Mouse (Mus musculus): ENCODE measurements around the gene Hadh. TPM values are rescaled to one million over a fixed set of nuclear protein-coding genes. Genes with fewer than 3 reads are reported as not detected.

Gene Hadh
- 142 and 174 TPM in 2 replicates for polyA plus RNA-seq (2014; fragmentation: Nextera tagmentation; extraction: Ambion mirVana)

DNA sequence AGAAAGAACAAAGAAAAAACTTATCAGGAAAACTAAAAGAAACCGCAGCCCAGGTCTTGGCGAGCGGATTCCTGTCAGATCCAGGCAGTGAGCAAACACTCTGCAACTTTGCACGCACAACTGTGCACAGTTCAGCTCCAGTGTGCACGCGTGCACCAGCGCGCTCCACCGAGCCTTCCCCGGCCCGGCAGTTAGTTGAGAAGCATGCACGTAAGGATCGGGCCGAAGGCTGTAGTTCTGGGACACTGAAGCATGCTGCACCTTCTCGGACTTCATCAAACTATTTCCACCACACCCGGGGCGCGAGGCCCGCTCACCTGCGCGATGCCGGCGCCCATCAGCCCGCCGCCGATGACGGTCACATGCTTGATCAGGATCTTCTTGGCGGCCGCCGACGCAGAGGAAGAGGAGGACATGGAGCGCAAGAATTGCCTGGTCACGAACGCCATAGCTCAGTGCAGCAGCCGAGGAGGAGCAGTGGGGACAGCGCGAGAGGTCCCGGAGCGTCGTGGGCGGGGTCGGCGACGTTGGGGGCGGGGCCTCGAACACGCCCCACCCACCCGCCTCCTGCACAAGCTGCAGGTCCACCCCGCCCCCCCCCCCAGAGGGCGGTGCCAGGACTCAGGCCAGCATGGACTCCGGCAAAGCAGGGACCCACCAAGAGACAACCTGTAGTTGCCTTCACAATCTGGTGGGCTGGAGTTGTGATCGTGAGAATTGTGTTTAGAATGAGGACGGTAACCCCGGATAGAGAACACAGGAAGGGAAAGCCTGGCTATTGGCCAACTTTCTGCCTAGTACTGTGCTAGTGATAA, at the start of gene Hadh:
Gene Hadh (minus strand): TSS at position 543 of the 815 bp plus-strand sequence.
- H3K9ac ChIP-seq (ENCODE audit: low read depth, low read length) = peak within 1 kb of the TSS; percentile 86
- H3K4me1 ChIP-seq (ENCODE audit: control insufficient read depth, insufficient read depth, low read length) = peaks cover 12% of the 10 kb centered on the region; the same call in 1 of the 2 replicates
- peak within 1 kb of the TSS; percentile 85 for H3K27ac ChIP-seq (ENCODE audit: low read depth, low read length)
- peak within 1 kb of the TSS; percentile 68 for H3K4me2 ChIP-seq
- H3K4me3 ChIP-seq (ENCODE audit: low read depth, low read length) = peak within 1 kb of the TSS; percentile 80
- H3K9me3 ChIP-seq (replicated peaks; ENCODE audit: control insufficient read depth, low read length) = no peaks in the 10 kb centered on the region
- no peaks in the 10 kb centered on the region for H3K27me3 ChIP-seq (ENCODE audit: control insufficient read depth, insufficient read depth, low read length)
- ATAC-seq (replicated peaks; ENCODE audit: insufficient number of reproducible peaks, low FRiP score, low TSS enrichment) = peak; percentile 91
- under 1% methylated on average over 53 of the region's 54 CpGs for WGBS (ENCODE audit: insufficient replicate concordance)
- no peaks in the 10 kb centered on the region for H3K36me3 ChIP-seq (ENCODE audit: control insufficient read depth, insufficient read depth, low read length)

DNA sequence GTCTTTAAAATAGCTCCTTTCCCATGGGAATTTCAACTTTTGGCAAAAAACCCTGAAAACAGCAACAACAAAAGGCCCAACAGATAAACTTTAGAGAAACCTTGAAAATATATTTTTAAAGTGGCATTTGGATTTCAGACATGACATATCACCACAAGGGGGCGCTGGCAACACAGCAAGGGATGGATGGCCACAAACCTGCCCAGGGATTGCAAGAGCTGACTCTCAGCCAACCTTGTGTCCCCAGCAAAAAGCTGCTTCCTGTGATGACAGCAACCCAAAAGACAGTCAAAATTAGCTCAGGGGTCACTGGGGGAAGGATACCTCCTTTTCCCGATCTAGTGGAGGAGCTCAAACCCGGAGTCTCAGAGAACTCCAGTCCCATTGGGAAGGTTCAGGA, 48.3 kb upstream of the Hadh start:
- Histone ChIP-seq H3K4me1 (ENCODE audit: control insufficient read depth, insufficient read depth, low read length) (no peaks in the 10 kb centered on the region), H3K27ac (ENCODE audit: low read depth, low read length) (no peak overlapping the region), H3K36me3 (ENCODE audit: control insufficient read depth, insufficient read depth, low read length) (no peaks in the 10 kb centered on the region), H3K9ac (ENCODE audit: low read depth, low read length) (no peak overlapping the region), H3K4me2 (no peak overlapping the region), H3K4me3 (ENCODE audit: low read depth, low read length) (no peak overlapping the region), H3K27me3 (ENCODE audit: control insufficient read depth, insufficient read depth, low read length) (no peaks in the 10 kb centered on the region), H3K9me3 (replicated peaks; ENCODE audit: control insufficient read depth, low read length) (no peaks in the 10 kb centered on the region)
- WGBS (ENCODE audit: insufficient replicate concordance) = 4% methylated on average over 3 of the region's 3 CpGs
- no peak for ATAC-seq (replicated peaks; ENCODE audit: insufficient number of reproducible peaks, low FRiP score, low TSS enrichment)

DNA sequence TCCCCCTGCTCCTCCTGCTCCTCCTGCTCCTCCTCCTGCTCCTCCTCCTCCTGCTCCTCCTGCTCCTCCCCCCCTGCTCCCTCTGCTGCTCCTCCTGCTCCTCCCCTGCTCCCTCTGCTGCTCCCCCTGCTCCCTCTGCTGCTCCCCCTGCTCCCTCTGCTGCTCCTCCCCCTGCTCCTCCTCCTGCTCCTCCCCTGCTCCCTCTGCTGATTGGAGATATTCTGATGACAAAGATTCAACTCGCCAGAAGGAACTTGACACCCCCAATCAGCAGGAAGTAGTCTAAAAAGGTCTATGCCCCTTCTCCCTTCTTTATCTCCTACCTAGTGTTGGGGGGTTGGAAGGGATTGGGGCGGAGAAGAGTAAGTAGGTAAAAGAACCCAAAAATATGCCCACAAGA, 46.3 kb upstream of the Hadh start:
- no peak for ATAC-seq (replicated peaks; ENCODE audit: insufficient number of reproducible peaks, low FRiP score, low TSS enrichment)
- whole genome bisulfite sequencing (ENCODE audit: insufficient replicate concordance) = 44% methylated on average over 2 of the region's 2 CpGs
- Histone ChIP-seq H3K27me3 (ENCODE audit: control insufficient read depth, insufficient read depth, low read length) (no peaks in the 10 kb centered on the region), H3K9me3 (replicated peaks; ENCODE audit: control insufficient read depth, low read length) (no peaks in the 10 kb centered on the region), H3K36me3 (ENCODE audit: control insufficient read depth, insufficient read depth, low read length) (no peaks in the 10 kb centered on the region), H3K4me2 (no peak overlapping the region), H3K27ac (ENCODE audit: low read depth, low read length) (no peak overlapping the region), H3K4me3 (ENCODE audit: low read depth, low read length) (no peak overlapping the region), H3K9ac (ENCODE audit: low read depth, low read length) (no peak overlapping the region), H3K4me1 (ENCODE audit: control insufficient read depth, insufficient read depth, low read length) (no peaks in the 10 kb centered on the region)

DNA sequence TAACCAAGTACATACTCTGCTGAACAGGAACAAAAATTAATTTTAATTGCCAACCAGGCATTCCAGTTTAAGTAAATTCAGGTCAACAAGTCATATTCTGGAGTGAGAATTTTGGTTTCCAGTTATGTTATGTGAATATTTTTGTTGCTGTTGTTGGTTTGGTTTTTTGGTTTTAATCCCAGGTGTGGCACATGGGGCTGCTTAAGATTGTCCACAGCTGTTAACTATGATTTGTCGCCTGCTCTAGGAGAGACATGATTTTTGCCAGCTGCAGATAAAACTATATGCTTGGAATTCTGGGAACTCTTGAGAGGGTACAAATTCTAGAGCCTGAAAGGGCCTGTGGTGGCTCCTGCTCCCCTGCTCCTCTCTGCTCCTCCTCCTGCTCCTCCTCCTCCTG, 45.2 kb upstream of the Hadh start:
- Histone ChIP-seq H3K4me2 (no peak overlapping the region), H3K9ac (ENCODE audit: low read depth, low read length) (no peak overlapping the region), H3K4me3 (ENCODE audit: low read depth, low read length) (no peak overlapping the region), H3K27ac (ENCODE audit: low read depth, low read length) (no peak overlapping the region), H3K9me3 (replicated peaks; ENCODE audit: control insufficient read depth, low read length) (no peaks in the 10 kb centered on the region), H3K36me3 (ENCODE audit: control insufficient read depth, insufficient read depth, low read length) (no peaks in the 10 kb centered on the region), H3K4me1 (ENCODE audit: control insufficient read depth, insufficient read depth, low read length) (no peaks in the 10 kb centered on the region), H3K27me3 (ENCODE audit: control insufficient read depth, insufficient read depth, low read length) (no peaks in the 10 kb centered on the region)
- WGBS (ENCODE audit: insufficient replicate concordance) = 86% methylated on average over 1 of the region's 1 CpGs
- ATAC-seq (replicated peaks; ENCODE audit: insufficient number of reproducible peaks, low FRiP score, low TSS enrichment) = no peak

DNA sequence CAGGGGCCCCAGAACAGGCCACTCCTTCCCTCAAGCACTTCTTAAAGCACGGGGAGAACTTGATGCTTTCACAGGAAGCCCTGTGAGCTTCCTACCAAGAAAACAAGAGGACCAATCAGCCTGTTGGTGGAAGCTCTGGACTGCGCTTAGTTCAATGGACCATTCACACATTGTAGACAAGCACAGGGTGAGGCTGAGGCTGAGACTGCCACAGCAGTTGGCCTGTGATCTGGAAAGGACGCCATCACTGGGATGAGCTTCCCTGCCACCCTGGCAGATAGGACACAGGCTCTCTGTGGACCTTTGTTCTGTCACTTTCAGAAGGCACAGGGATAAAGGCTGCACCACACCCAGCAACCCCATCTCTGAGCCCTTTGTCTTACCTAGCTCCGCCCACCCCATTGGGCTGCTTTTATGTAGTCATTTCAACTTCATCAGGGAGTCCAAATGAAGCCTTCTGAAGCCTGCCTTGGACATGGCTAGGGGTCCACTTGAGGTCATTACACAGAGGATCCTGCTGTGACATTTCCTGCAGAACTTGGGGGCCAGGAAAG, 44.1 kb upstream of the Hadh start:
- H3K27me3 ChIP-seq (ENCODE audit: control insufficient read depth, insufficient read depth, low read length) = no peaks in the 10 kb centered on the region
- H3K9ac ChIP-seq (ENCODE audit: low read depth, low read length) = no peak overlapping the region
- ATAC-seq (replicated peaks; ENCODE audit: insufficient number of reproducible peaks, low FRiP score, low TSS enrichment) = no peak; the same call in 1 of the 2 replicates
- H3K36me3 ChIP-seq (ENCODE audit: control insufficient read depth, insufficient read depth, low read length) = no peaks in the 10 kb centered on the region
- H3K4me3 ChIP-seq (ENCODE audit: low read depth, low read length) = no peak overlapping the region; the same call in 1 of the 2 replicates
- no peak overlapping the region for H3K27ac ChIP-seq (ENCODE audit: low read depth, low read length)
- no peaks in the 10 kb centered on the region for H3K4me1 ChIP-seq (ENCODE audit: control insufficient read depth, insufficient read depth, low read length)
- 41% methylated on average over 4 of the region's 4 CpGs for WGBS (ENCODE audit: insufficient replicate concordance)
- H3K9me3 ChIP-seq (replicated peaks; ENCODE audit: control insufficient read depth, low read length) = no peaks in the 10 kb centered on the region
- peak overlapping the region; percentile 44 for H3K4me2 ChIP-seq

DNA sequence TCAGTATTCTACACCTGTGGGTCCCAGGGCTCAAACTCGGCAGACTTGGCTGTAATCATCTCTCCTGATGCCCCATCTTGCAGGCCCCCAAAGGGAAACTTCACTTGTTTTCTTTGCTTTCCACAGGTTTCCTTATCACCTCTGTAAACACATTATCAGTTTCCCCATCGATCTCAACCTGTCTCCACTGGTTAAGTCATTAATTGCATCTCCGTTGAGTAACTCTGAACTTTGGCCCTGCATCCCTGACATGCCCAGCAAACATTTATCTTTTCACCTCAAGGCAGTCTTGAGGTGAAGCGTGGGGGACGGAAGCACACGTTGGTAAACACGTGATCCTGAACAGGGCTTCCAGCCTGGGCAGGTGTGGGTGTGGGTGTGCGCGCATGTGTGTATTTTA, 40.4 kb upstream of the Hadh start:
- Histone ChIP-seq H3K36me3 (ENCODE audit: control insufficient read depth, insufficient read depth, low read length) (no peaks in the 10 kb centered on the region), H3K27me3 (ENCODE audit: control insufficient read depth, insufficient read depth, low read length) (no peaks in the 10 kb centered on the region), H3K9me3 (replicated peaks; ENCODE audit: control insufficient read depth, low read length) (peaks cover 7% of the 10 kb centered on the region), H3K4me3 (ENCODE audit: low read depth, low read length) (no peak overlapping the region), H3K4me2 (no peak overlapping the region), H3K9ac (ENCODE audit: low read depth, low read length) (no peak overlapping the region), H3K4me1 (ENCODE audit: control insufficient read depth, insufficient read depth, low read length) (no peaks in the 10 kb centered on the region), H3K27ac (ENCODE audit: low read depth, low read length) (no peak overlapping the region)
- 58% methylated on average over 9 of the region's 9 CpGs for WGBS (ENCODE audit: insufficient replicate concordance)
- ATAC-seq (replicated peaks; ENCODE audit: insufficient number of reproducible peaks, low FRiP score, low TSS enrichment) = no peak

DNA sequence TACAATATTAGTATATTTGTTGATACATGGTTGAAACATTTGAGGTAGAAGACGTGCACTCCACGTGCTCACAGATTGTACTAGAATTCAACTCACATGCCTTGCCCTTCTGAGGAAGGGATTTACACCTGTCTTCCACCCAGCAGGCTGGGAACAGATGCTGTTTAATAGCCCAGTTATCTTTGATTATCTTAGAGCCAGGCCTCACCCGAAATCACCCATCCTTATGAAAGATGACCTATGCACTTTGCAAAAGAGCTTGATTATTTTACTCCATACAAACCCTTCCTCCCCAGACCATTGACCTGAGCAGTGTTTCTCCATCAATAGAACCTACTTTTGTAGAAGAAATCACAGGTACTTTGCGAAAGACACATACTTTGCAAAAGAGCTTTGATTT, 38.7 kb upstream of the Hadh start:
- 84% methylated on average over 4 of the region's 4 CpGs for WGBS (ENCODE audit: insufficient replicate concordance)

DNA sequence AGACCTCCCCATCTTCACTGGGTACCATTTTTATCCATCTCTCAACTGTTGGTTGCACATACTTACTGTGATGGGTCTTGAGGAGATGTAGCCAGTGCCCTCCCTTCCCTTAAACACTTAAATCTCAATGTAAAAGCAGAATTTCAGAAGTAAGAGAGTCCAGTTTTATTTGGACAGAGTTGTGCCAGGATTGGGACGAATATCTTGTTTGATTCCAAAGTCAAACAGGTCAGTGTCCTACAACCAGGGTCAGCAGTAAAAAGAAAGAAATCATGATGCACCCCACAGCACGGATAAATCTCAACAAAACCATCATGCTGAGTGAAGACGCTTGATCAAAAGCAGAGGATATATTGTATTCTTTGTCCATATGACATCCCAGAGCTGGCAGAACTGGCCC, 35.9 kb upstream of the Hadh start:
- no peak overlapping the region for H3K9ac ChIP-seq (ENCODE audit: low read depth, low read length)
- H3K4me1 ChIP-seq (ENCODE audit: control insufficient read depth, insufficient read depth, low read length) = no peaks in the 10 kb centered on the region
- whole genome bisulfite sequencing (ENCODE audit: insufficient replicate concordance) = 81% methylated on average over 3 of the region's 3 CpGs
- peaks cover 7% of the 10 kb centered on the region for H3K9me3 ChIP-seq (replicated peaks; ENCODE audit: control insufficient read depth, low read length)
- H3K27ac ChIP-seq (ENCODE audit: low read depth, low read length) = no peak overlapping the region
- H3K4me3 ChIP-seq (ENCODE audit: low read depth, low read length) = no peak overlapping the region
- no peaks in the 10 kb centered on the region for H3K36me3 ChIP-seq (ENCODE audit: control insufficient read depth, insufficient read depth, low read length)
- H3K4me2 ChIP-seq = no peak overlapping the region
- H3K27me3 ChIP-seq (ENCODE audit: control insufficient read depth, insufficient read depth, low read length) = 0 out of 2 replicates have a peak, but pooled peaks cover 3% of the 10 kb centered on the region
- no peak for ATAC-seq (replicated peaks; ENCODE audit: insufficient number of reproducible peaks, low FRiP score, low TSS enrichment)

More for the DNA sequence above, 38.7 kb upstream of the Hadh start:
- Histone ChIP-seq H3K27ac (ENCODE audit: low read depth, low read length) (no peak overlapping the region), H3K4me2 (no peak overlapping the region), H3K4me1 (ENCODE audit: control insufficient read depth, insufficient read depth, low read length) (no peaks in the 10 kb centered on the region), H3K27me3 (ENCODE audit: control insufficient read depth, insufficient read depth, low read length) (no peaks in the 10 kb centered on the region), H3K4me3 (ENCODE audit: low read depth, low read length) (no peak overlapping the region), H3K9me3 (replicated peaks; ENCODE audit: control insufficient read depth, low read length) (peaks cover 7% of the 10 kb centered on the region), H3K9ac (ENCODE audit: low read depth, low read length) (no peak overlapping the region), H3K36me3 (ENCODE audit: control insufficient read depth, insufficient read depth, low read length) (no peaks in the 10 kb centered on the region)
- ATAC-seq (replicated peaks; ENCODE audit: insufficient number of reproducible peaks, low FRiP score, low TSS enrichment) = no peak

Data from heart, embryonic 11.5 days (tissue).